Mouse (Mus musculus) embryonic fibroblast, embryonic 13.5 days (primary cell): Measurements from ENCODE around the gene Gm20388. TPM values are rescaled to one million over a fixed set of nuclear protein-coding genes. Genes with fewer than 3 reads are reported as not detected.
A peak's percentile ranks its signal among the peaks of the same experiment; 100 is the strongest.

ENCODE experiments used
- H3K27ac ChIP-seq: 2 replicates; pipeline ENCODE4 v1.5.1; 2012; ENCODE audit warnings: low read length, control low read depth, inconsistent platforms; ENCODE audit not compliant: insufficient read depth
- H3K4me1 ChIP-seq: 2 replicates; pipeline ENCODE4 v1.6.1; 2011; ENCODE audit warnings: low read length; ENCODE audit not compliant: control insufficient read depth, insufficient read depth
- H3K4me3 ChIP-seq: 2 replicates; pipeline ENCODE4 v1.5.1; 2011; ENCODE audit warnings: mild to moderate bottlenecking, control low read depth, low read length; ENCODE audit not compliant: insufficient read depth
- CTCF ChIP-seq: IDR thresholded peaks from 2 replicates; pipeline ENCODE4 v1.5.1; 2011; ENCODE audit warnings: mild to moderate bottlenecking, control low read depth, low read length, moderate library complexity, borderline replicate concordance; ENCODE audit not compliant: insufficient read depth
- POLR2A ChIP-seq: IDR thresholded peaks from 2 replicates; pipeline ENCODE4 v1.6.1; 2011; ENCODE audit warnings: low read depth, mild to moderate bottlenecking, control low read depth, low read length, moderate library complexity
- polyA plus RNA-seq: library from polyadenylated mRNA; stranded (reverse); fragments of >200 nt; gene quantifications from 2 replicates; pipeline ENCODE4 v1.2.4, GENCODE M21; 2011; ENCODE audit warnings: low read depth; ENCODE audit not compliant: missing spikeins, insufficient read length

Gm20388 gene
- polyA plus RNA-seq, 1 experiment = 82.8 TPM

GRCm38 (mm10) chr8:120204736-120205360 lies 294.2 kb downstream of the Gm20388 start:
- Histone ChIP-seq H3K27ac (no peak overlapping the region), H3K4me3 (no peak overlapping the region), H3K4me1 (no peaks in the 10 kb centered on the region; the same call in 1 of the 2 replicates)
- TF ChIP-seq CTCF = no peak
- no peak for TF ChIP-seq POLR2A

GRCm38 (mm10) chr8:120205916-120206315 lies 295.3 kb downstream of the Gm20388 start:
- TF ChIP-seq CTCF (no peak), POLR2A (no peak)
- H3K27ac ChIP-seq = no peak overlapping the region
- H3K4me3 ChIP-seq = no peak overlapping the region
- no peaks in the 10 kb centered on the region; the same call in 1 of the 2 replicates for H3K4me1 ChIP-seq

DNA sequence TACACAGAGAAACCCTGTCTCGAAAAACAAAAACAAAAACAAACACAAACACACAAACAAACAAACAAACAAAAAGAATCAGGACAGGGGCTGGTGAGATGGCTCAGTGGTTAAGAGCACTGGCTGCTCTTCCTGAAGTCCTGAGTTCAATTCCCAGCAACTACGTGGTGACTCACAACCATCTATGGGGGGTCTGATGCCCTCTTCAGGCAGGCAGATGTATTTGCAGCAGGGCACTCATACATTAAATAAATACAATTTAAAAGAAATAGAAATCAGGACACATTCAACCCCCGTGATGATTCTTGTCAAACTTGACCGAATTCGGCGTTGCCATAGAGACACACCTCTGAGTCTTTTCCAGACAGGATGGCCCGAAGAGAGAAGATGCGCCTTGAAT lies 296.7 kb downstream of the Gm20388 start:
- Histone ChIP-seq H3K27ac (no peak overlapping the region), H3K4me1 (no peaks in the 10 kb centered on the region; the same call in 1 of the 2 replicates), H3K4me3 (no peak overlapping the region)
- TF ChIP-seq POLR2A = no peak
- TF ChIP-seq CTCF = no peak

DNA sequence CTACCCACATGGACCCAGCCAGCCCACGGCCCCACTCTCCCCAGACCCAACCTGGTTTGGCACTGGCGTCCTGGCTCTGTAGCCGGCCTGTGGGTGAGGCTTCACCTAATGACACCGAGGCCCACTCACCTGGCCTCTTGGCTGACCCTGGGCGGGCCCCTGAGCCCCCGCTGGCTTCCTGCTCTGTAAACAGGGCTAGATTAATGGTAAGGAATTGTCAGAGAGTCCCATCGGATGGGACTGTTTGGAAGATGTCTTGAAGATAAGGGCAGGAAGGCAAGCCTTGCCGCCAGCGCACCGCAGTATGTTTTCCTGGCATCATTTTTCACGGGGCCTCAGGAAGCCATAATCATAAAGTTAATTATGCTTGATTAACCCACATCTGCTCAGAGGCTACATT lies 297.5 kb downstream of the Gm20388 start:
- no peak overlapping the region for H3K27ac ChIP-seq
- H3K4me3 ChIP-seq = no peak overlapping the region
- H3K4me1 ChIP-seq = no peaks in the 10 kb centered on the region; the same call in 1 of the 2 replicates
- no peak for TF ChIP-seq CTCF

GRCm38 (mm10) chr8:120211345-120211744 lies 300.7 kb downstream of the Gm20388 start:
- H3K27ac ChIP-seq = no peak overlapping the region
- H3K4me3 ChIP-seq = no peak overlapping the region
- H3K4me1 ChIP-seq = peaks cover 7% of the 10 kb centered on the region
- TF ChIP-seq POLR2A (no peak), CTCF (no peak)

- Histone ChIP-seq H3K4me1 (peaks cover 12% of the 10 kb centered on the region), H3K27ac (no peak overlapping the region), H3K4me3 (no peak overlapping the region)
- TF ChIP-seq POLR2A (no peak), CTCF (no peak)
Observed at GRCm38 (mm10) chr8:120212596-120212995, 302.0 kb downstream of the Gm20388 start.

DNA sequence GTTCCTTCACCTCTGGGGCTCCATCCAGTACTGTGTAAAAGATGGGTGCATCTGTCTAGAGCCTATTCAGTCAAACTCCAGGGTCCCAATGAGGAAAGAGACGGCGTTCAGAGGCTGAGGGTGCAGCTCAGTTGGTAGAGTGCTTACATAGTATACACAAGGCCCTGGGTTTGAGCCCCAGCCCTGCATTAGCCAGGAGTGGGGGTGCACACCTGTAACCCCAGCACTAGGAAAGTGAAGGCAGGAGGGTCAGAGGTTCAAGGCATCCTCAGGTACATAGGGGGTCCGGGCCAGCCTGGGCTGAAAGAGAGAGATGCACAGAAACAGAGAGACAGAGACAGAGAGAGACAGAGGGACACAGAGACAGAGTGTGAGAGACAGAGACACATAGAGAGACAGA lies 302.6 kb downstream of the Gm20388 start:
- Histone ChIP-seq H3K27ac (no peak overlapping the region), H3K4me1 (peaks cover 15% of the 10 kb centered on the region), H3K4me3 (no peak overlapping the region)
- TF ChIP-seq POLR2A = no peak
- no peak for TF ChIP-seq CTCF

DNA sequence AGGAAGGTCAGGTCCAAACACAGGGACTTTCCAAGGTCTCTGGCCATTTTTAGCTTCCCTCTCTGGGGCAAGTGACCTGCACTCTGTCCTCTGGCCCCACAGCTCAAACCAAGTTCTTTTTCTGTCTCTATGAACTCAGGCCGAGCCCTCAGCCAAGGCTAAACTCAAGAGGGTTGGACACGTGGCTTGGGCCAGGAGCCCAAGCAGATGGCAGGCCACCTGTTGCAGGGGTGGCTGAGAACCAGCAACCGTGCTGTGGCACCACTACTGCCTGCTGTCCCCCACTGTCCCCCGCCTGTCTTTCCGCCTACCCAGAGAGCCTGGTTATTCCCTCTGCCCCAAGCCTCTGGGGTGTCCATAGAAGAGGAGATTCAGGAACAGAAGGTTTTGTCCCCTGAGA lies 303.3 kb downstream of the Gm20388 start:
- TF ChIP-seq POLR2A (no peak), CTCF (no peak)
- Histone ChIP-seq H3K27ac (no peak overlapping the region), H3K4me1 (peaks cover 15% of the 10 kb centered on the region), H3K4me3 (no peak overlapping the region)

DNA sequence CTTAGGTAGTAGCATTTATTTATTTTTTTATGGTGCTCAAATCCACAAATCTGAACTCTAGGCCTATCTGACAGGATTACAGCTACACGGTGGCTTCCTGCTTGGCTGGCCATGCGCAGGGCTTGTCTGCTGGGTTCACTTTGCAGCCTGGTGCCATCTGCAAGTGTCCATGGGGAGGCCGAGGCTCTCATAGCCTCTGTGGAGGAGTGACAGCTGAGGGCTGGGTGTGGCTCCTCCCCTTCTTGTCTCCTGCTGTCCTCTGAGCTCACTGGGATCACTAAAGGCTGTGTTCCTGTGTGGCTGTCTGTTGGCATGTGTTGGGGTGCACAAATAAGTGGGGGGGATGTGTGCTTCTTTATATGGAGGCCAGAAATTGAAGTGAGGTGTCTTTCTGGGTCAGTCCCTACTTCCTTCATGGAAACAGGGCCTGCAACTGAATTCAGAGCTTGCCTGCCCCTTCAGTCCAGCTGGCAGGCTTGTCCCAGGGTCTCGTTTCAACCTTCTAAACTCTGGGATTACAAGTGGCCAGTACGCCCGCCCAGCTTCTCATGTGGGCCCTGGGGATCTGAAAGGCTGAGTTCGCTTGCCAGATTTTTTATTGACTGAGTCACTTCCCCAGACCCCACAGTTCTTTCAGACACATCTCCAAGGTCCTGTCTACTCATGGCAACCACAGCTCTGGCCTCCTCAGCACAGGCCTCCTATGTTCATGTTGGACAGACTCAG lies 304.9 kb downstream of the Gm20388 start:
- Histone ChIP-seq H3K4me3 (no peak overlapping the region), H3K4me1 (peaks cover 15% of the 10 kb centered on the region), H3K27ac (peak overlapping the region; percentile 87)
- TF ChIP-seq POLR2A (0 out of 2 replicates have a peak, but pooled peaks have one; percentile 30), CTCF (no peak)
